Mouse (Mus musculus): ENCODE data around the gene Lrrc57. TPM values are rescaled to one million over a fixed set of nuclear protein-coding genes. Genes with fewer than 3 reads are reported as not detected.

The Lrrc57 gene
- polyA plus RNA-seq, 1 experiment = not detected

- 84% methylated on average over 8 of the region's 8 CpGs for WGBS
- TF ChIP-seq POLR2A (IDR thresholded peaks at IDR 0.05; ENCODE audit: insufficient read depth, low read depth, low read length) = no peak
- no peak for TF ChIP-seq CTCF (IDR thresholded peaks at IDR 0.05; ENCODE audit: insufficient read depth, low read depth, low read length)
- Histone ChIP-seq H3K27ac (ENCODE audit: insufficient read depth, low read depth, low read length) (no peak overlapping the region), H3K4me1 (ENCODE audit: control insufficient read depth, insufficient read depth, low read length) (no peaks in the 10 kb centered on the region), H3K4me3 (ENCODE audit: insufficient read depth, low read depth, low read length) (no peak overlapping the region)
Observed at GRCm38 (mm10) chr2:120640835-120641234, 31.5 kb upstream of the Lrrc57 start.

DNA sequence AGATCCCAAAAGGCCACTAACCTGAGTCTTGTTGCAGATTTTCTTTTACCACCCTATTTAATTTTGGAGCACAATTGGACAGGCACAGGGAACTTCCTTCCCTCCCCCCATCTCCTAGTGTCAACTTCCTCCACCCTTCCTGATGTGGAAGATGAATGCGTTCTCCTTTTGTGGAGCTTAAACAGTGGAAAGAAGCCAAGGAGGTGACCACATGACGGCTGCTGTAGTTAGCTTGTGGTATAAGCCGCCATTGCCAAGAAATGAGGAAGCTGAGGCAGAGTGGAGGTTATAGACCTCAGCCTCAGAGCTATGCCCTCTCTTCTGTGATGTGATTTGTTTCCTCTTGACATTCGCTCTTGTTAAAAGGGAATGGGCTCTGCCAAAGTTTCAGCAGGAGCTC lies 22.6 kb upstream of the Lrrc57 start:
- Histone ChIP-seq H3K4me1 (ENCODE audit: control insufficient read depth, insufficient read depth, low read length) (no peaks in the 10 kb centered on the region), H3K27ac (ENCODE audit: insufficient read depth, low read depth, low read length) (no peak overlapping the region), H3K4me3 (ENCODE audit: insufficient read depth, low read depth, low read length) (no peak overlapping the region)
- TF ChIP-seq POLR2A (IDR thresholded peaks at IDR 0.05; ENCODE audit: insufficient read depth, low read depth, low read length) (no peak), CTCF (IDR thresholded peaks at IDR 0.05; ENCODE audit: insufficient read depth, low read depth, low read length) (no peak)
- WGBS = 71% methylated on average over 4 of the region's 4 CpGs

GRCm38 (mm10) chr2:120631521-120631920 lies 22.2 kb upstream of the Lrrc57 start:
- WGBS = 83% methylated on average over 2 of the region's 2 CpGs
- TF ChIP-seq POLR2A (IDR thresholded peaks at IDR 0.05; ENCODE audit: insufficient read depth, low read depth, low read length) (no peak), CTCF (IDR thresholded peaks at IDR 0.05; ENCODE audit: insufficient read depth, low read depth, low read length) (no peak)

DNA sequence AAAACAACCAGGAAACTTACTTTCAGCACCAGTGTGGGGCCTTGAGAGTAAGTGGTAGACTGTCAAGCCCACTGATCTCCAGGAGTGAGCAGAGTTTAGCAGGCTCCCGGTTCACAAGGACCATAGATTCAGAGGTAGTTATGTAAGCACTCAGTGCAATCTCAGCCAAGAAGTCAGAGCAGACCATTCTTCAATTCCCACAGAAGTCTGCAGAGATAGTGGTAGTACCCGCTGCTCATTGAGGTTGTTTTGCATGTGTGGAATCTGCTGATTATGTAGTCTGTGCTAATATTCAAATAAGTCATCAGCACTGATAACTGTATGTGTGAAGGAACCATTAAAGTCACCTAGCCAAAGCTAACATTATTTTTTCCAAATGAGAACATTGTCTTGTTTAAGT lies 21.3 kb upstream of the Lrrc57 start:
- no peak overlapping the region for H3K4me3 ChIP-seq (ENCODE audit: insufficient read depth, low read depth, low read length)
- WGBS = 49% methylated on average over 2 of the region's 2 CpGs
- TF ChIP-seq CTCF (IDR thresholded peaks at IDR 0.05; ENCODE audit: insufficient read depth, low read depth, low read length) = no peak
- TF ChIP-seq POLR2A (IDR thresholded peaks at IDR 0.05; ENCODE audit: insufficient read depth, low read depth, low read length) = no peak
- H3K27ac ChIP-seq (ENCODE audit: insufficient read depth, low read depth, low read length) = 0 out of 2 replicates have a peak overlapping the region, but pooled peaks have one; percentile 31
- no peaks in the 10 kb centered on the region for H3K4me1 ChIP-seq (ENCODE audit: control insufficient read depth, insufficient read depth, low read length)

More at GRCm38 (mm10) chr2:120631521-120631920, 22.2 kb upstream of the Lrrc57 start:
- Histone ChIP-seq H3K4me1 (ENCODE audit: control insufficient read depth, insufficient read depth, low read length) (no peaks in the 10 kb centered on the region), H3K27ac (ENCODE audit: insufficient read depth, low read depth, low read length) (no peak overlapping the region), H3K4me3 (ENCODE audit: insufficient read depth, low read depth, low read length) (no peak overlapping the region)

DNA sequence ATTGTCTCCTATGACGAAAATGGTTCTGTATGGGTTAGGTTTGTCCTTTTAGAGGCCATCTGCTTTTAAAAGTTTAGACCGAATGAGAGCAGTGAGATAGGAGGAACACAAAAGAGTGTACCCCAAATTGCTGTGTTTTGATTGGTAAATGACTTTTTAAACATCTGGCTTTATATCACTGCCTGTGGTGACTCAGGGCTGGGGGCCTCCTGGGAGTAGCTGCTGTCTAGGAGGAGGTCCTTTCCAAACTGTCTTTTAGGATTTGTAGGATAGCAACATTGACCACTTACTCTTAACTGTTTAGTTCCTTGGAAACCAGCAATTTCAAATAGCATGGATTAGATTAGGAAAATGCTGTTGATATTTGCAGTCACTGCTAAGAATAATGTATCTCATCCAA lies 20.9 kb upstream of the Lrrc57 start:
- TF ChIP-seq POLR2A (IDR thresholded peaks at IDR 0.05; ENCODE audit: insufficient read depth, low read depth, low read length) (no peak), CTCF (IDR thresholded peaks at IDR 0.05; ENCODE audit: insufficient read depth, low read depth, low read length) (no peak)
- Histone ChIP-seq H3K4me1 (ENCODE audit: control insufficient read depth, insufficient read depth, low read length) (no peaks in the 10 kb centered on the region), H3K27ac (ENCODE audit: insufficient read depth, low read depth, low read length) (0 out of 2 replicates have a peak overlapping the region, but pooled peaks have one; percentile 31), H3K4me3 (ENCODE audit: insufficient read depth, low read depth, low read length) (no peak overlapping the region)
- 67% methylated on average over 2 of the region's 2 CpGs for WGBS

GRCm38 (mm10) chr2:120628886-120629735 lies 19.8 kb upstream of the Lrrc57 start, which contains the start of gene Stard9:
Gene Stard9 (plus strand): TSS chr2:120629121.
- Histone ChIP-seq H3K4me3 (ENCODE audit: insufficient read depth, low read depth, low read length) (peak within 1 kb of the TSS; percentile 50), H3K4me1 (ENCODE audit: control insufficient read depth, insufficient read depth, low read length) (no peaks in the 10 kb centered on the region), H3K27ac (ENCODE audit: insufficient read depth, low read depth, low read length) (no peak within 1 kb of the TSS)
- 2% methylated on average over 36 of the region's 36 CpGs for WGBS
- TF ChIP-seq CTCF (IDR thresholded peaks at IDR 0.05; ENCODE audit: insufficient read depth, low read depth, low read length) (no peak), POLR2A (IDR thresholded peaks at IDR 0.05; ENCODE audit: insufficient read depth, low read depth, low read length) (no peak)

DNA sequence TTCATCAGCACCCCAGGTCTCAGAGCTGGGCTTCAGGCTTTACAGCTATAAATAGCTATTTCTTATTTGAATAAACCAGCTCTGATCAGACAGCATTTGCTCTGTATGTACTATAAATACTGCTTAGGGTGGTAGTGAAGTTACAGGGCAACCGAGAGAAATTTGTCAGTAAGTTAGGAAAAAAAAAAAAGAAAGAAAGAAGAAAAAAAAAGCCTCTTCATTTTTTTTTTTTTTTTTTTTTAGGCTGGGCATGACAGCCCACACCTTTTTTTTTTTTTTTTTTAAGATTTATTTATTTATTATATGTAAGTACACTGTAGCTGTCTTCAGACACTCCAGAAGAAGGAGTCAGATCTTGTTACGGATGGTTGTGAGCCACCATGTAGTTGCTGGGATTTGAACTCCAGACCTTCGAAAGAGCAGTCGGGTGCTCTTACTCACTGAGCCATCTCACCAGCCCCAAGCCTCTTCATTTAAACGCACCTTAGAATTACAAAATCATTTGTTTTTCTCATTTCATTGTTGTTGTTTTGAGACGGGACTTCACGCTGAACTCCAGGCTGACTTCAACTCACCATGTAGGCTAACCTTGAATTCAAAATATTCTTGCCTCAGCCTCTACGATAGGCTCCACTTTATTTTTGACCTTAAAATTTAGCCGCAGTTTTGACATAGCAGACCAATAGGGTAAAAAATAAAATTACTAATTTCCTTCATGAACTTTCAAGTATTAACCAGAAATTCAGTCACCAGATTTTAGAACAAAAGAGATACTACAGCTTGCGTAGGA lies 19.0 kb upstream of the Lrrc57 start:
- Histone ChIP-seq H3K27ac (ENCODE audit: insufficient read depth, low read depth, low read length) (no peak overlapping the region), H3K4me3 (ENCODE audit: insufficient read depth, low read depth, low read length) (no peak overlapping the region), H3K4me1 (ENCODE audit: control insufficient read depth, insufficient read depth, low read length) (no peaks in the 10 kb centered on the region)
- WGBS = 21% methylated on average over 10 of the region's 10 CpGs
- no peak for TF ChIP-seq CTCF (IDR thresholded peaks at IDR 0.05; ENCODE audit: insufficient read depth, low read depth, low read length)
- TF ChIP-seq POLR2A (IDR thresholded peaks at IDR 0.05; ENCODE audit: insufficient read depth, low read depth, low read length) = no peak

DNA sequence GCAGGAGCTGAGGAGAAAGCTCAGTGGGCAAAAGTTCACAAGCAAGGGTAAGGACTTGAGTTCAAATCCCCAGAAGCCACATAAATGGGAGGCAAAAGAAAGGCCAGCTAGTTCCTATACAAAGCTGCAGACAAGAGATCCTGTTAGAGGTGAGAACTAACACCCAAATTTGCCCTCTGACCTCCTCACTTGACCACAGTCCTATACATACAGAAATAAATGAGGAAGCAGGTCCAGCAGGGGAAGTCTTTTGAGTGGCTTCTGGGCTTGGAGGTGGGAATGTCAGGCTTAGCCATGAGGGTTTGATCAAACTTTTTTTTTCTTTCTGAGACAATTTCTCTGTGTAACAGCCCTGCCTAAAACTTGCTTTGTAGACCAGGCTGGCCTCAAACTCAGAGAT lies 13.6 kb upstream of the Lrrc57 start:
- no peak overlapping the region for H3K27ac ChIP-seq (ENCODE audit: insufficient read depth, low read depth, low read length)
- TF ChIP-seq CTCF (IDR thresholded peaks at IDR 0.05; ENCODE audit: insufficient read depth, low read depth, low read length) (no peak), POLR2A (IDR thresholded peaks at IDR 0.05; ENCODE audit: insufficient read depth, low read depth, low read length) (no peak)
- no peak overlapping the region for H3K4me3 ChIP-seq (ENCODE audit: insufficient read depth, low read depth, low read length)
- H3K4me1 ChIP-seq (ENCODE audit: control insufficient read depth, insufficient read depth, low read length) = no peaks in the 10 kb centered on the region

GRCm38 (mm10) chr2:120619538-120619937 lies 10.2 kb upstream of the Lrrc57 start:
- TF ChIP-seq POLR2A (IDR thresholded peaks at IDR 0.05; ENCODE audit: insufficient read depth, low read depth, low read length) = no peak
- TF ChIP-seq CTCF (IDR thresholded peaks at IDR 0.05; ENCODE audit: insufficient read depth, low read depth, low read length) = no peak
- H3K27ac ChIP-seq (ENCODE audit: insufficient read depth, low read depth, low read length) = no peak overlapping the region
- WGBS = 100% methylated on average over 1 of the region's 1 CpGs
- no peak overlapping the region for H3K4me3 ChIP-seq (ENCODE audit: insufficient read depth, low read depth, low read length)
- no peaks in the 10 kb centered on the region for H3K4me1 ChIP-seq (ENCODE audit: control insufficient read depth, insufficient read depth, low read length)
